Mouse (Mus musculus): ENCODE data around the gene Gm20696. TPM values are rescaled to one million over a fixed set of nuclear protein-coding genes. Genes with fewer than 3 reads are reported as not detected.
A peak's percentile ranks its signal among the peaks of the same experiment; 100 is the strongest.

Gm20696 gene
- polyA plus RNA-seq, 1 experiment from 2014 or later = 6.9 TPM

GRCm38 (mm10) chr6:99485217-99485883 is 181.2 kb downstream of the Gm20696 start:
- Histone ChIP-seq H3K27me3 (no peaks in the 10 kb centered on the region), H3K27ac (replicated peaks) (peak overlapping the region; percentile 72), H3K4me1 (peaks cover 28% of the 10 kb centered on the region), H3K9me3 (no peaks in the 10 kb centered on the region), H3K4me2 (replicated peaks) (peak overlapping the region; percentile 26), H3K9ac (replicated peaks) (no peak overlapping the region), H3K36me3 (no peaks in the 10 kb centered on the region; the same call in 1 of the 2 replicates), H3K4me3 (no peak overlapping the region)
- 52% methylated on average over 20 of the region's 20 CpGs for WGBS
- peak; percentile 82 for ATAC-seq (ENCODE audit: low FRiP score, low read depth)

- peak overlapping the region; percentile 72 for H3K27ac ChIP-seq (replicated peaks)
- 71% methylated on average over 8 of the region's 8 CpGs for WGBS
- no peaks in the 10 kb centered on the region for H3K27me3 ChIP-seq
- H3K36me3 ChIP-seq = no peaks in the 10 kb centered on the region; the same call in 1 of the 2 replicates
- H3K4me3 ChIP-seq = no peak overlapping the region
- no peaks in the 10 kb centered on the region for H3K9me3 ChIP-seq
- peaks cover 26% of the 10 kb centered on the region for H3K4me1 ChIP-seq
- ATAC-seq (ENCODE audit: low FRiP score, low read depth) = no peak; the same call in 1 of the 2 replicates
- H3K9ac ChIP-seq (replicated peaks) = no peak overlapping the region
- peak overlapping the region; percentile 26 for H3K4me2 ChIP-seq (replicated peaks)
Measured at GRCm38 (mm10) chr6:99484884-99485216, 181.7 kb downstream of the Gm20696 start.

GRCm38 (mm10) chr6:99484197-99484725 is 182.3 kb downstream of the Gm20696 start:
- ATAC-seq (ENCODE audit: low FRiP score, low read depth) = no peak
- whole genome bisulfite sequencing = 88% methylated on average over 7 of the region's 7 CpGs
- H3K4me2 ChIP-seq (replicated peaks) = no peak overlapping the region
- H3K27me3 ChIP-seq = no peaks in the 10 kb centered on the region
- no peaks in the 10 kb centered on the region for H3K9me3 ChIP-seq
- no peak overlapping the region for H3K9ac ChIP-seq (replicated peaks)
- H3K36me3 ChIP-seq = no peaks in the 10 kb centered on the region; the same call in 1 of the 2 replicates
- no peak overlapping the region for H3K27ac ChIP-seq (replicated peaks)
- H3K4me1 ChIP-seq = peaks cover 26% of the 10 kb centered on the region
- H3K4me3 ChIP-seq = no peak overlapping the region

GRCm38 (mm10) chr6:99483556-99483955 is 183.0 kb downstream of the Gm20696 start:
- H3K9ac ChIP-seq (replicated peaks) = no peak overlapping the region
- no peaks in the 10 kb centered on the region for H3K36me3 ChIP-seq
- H3K27ac ChIP-seq (replicated peaks) = no peak overlapping the region
- H3K4me3 ChIP-seq = no peak overlapping the region
- ATAC-seq (ENCODE audit: low FRiP score, low read depth) = no peak
- WGBS = 81% methylated on average over 10 of the region's 10 CpGs
- H3K4me2 ChIP-seq (replicated peaks) = no peak overlapping the region
- H3K9me3 ChIP-seq = no peaks in the 10 kb centered on the region
- peaks cover 26% of the 10 kb centered on the region for H3K4me1 ChIP-seq
- no peaks in the 10 kb centered on the region for H3K27me3 ChIP-seq

GRCm38 (mm10) chr6:99481568-99481967 is 185.0 kb downstream of the Gm20696 start:
- Histone ChIP-seq H3K4me1 (peaks cover 26% of the 10 kb centered on the region), H3K27ac (replicated peaks) (no peak overlapping the region), H3K9me3 (no peaks in the 10 kb centered on the region), H3K36me3 (no peaks in the 10 kb centered on the region), H3K27me3 (no peaks in the 10 kb centered on the region), H3K4me3 (no peak overlapping the region), H3K9ac (replicated peaks) (no peak overlapping the region), H3K4me2 (replicated peaks) (no peak overlapping the region)
- 75% methylated on average over 7 of the region's 7 CpGs for WGBS
- ATAC-seq (ENCODE audit: low FRiP score, low read depth) = no peak

DNA sequence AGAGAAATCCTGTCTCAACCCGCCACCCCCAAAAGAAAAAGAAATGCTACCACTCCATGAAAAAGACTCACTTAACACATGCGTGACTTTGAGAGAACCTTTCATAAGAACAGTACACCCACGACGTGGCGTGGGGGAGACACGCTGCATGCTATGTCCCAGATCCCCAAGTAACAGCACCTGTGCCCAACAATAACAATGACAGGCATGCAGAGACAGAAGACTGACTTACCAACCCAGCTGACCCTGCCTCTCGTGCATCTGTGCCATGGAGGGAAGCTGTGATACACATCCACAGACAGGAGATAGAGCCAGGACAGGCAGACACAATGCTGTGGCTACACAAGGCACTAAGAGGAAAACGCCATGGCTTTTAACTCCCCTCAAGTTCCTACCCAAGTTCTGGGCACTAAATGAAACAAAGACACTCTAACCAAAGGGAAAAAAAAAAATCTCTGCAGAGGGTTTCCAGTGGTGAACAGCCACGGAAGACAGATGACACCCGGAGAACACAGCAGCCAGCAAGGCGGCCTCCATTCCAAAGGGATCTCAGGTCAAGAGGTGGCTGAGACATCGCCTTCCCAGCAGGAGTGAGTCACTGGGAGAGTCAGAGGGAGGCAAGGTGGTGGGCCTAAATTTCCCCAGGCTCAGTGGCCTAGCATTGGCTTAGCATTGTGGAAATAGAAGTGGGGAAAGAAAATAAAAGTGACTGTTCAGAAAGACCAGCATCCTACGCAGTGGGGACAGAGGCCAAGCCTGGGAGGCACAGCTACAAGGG is 187.5 kb downstream of the Gm20696 start:
- H3K9me3 ChIP-seq = no peaks in the 10 kb centered on the region
- H3K4me1 ChIP-seq = peaks cover 3% of the 10 kb centered on the region; the same call in 1 of the 2 replicates
- no peak overlapping the region for H3K4me2 ChIP-seq (replicated peaks)
- H3K27ac ChIP-seq (replicated peaks) = no peak overlapping the region
- WGBS = 91% methylated on average over 13 of the region's 13 CpGs
- no peaks in the 10 kb centered on the region for H3K36me3 ChIP-seq
- H3K27me3 ChIP-seq = no peaks in the 10 kb centered on the region
- no peak for ATAC-seq (ENCODE audit: low FRiP score, low read depth)
- no peak overlapping the region for H3K4me3 ChIP-seq
- H3K9ac ChIP-seq (replicated peaks) = no peak overlapping the region

- Histone ChIP-seq H3K4me3 (no peak overlapping the region), H3K4me2 (replicated peaks) (no peak overlapping the region), H3K27me3 (no peaks in the 10 kb centered on the region), H3K27ac (replicated peaks) (no peak overlapping the region), H3K36me3 (no peaks in the 10 kb centered on the region), H3K4me1 (peaks cover 3% of the 10 kb centered on the region), H3K9ac (replicated peaks) (no peak overlapping the region), H3K9me3 (no peaks in the 10 kb centered on the region)
- 88% methylated on average over 9 of the region's 9 CpGs for WGBS
- ATAC-seq (ENCODE audit: low FRiP score, low read depth) = no peak
Measured at GRCm38 (mm10) chr6:99475040-99475439, 191.6 kb downstream of the Gm20696 start.

DNA sequence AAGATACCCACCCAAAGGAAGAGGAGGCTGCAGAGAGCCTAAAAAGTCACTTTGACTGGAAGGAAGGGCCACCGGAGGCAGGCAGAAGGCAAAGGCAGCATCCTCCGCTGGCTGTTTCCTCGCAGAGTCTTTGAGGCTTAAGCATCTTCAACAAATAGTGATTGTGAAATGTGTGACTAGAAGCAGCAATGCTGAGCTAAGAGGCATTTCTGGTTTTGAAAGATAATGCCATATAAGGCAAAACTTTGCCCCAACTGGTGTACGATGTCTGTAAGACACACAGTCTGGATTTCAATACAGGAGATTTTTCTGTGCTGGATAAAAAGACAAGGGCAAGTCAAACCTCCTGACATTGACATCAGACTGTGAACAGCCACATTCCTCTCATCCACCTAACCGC is 195.7 kb downstream of the Gm20696 start:
- H3K4me1 ChIP-seq = peaks cover 15% of the 10 kb centered on the region
- no peak overlapping the region for H3K4me3 ChIP-seq
- no peak for ATAC-seq (ENCODE audit: low FRiP score, low read depth)

DNA sequence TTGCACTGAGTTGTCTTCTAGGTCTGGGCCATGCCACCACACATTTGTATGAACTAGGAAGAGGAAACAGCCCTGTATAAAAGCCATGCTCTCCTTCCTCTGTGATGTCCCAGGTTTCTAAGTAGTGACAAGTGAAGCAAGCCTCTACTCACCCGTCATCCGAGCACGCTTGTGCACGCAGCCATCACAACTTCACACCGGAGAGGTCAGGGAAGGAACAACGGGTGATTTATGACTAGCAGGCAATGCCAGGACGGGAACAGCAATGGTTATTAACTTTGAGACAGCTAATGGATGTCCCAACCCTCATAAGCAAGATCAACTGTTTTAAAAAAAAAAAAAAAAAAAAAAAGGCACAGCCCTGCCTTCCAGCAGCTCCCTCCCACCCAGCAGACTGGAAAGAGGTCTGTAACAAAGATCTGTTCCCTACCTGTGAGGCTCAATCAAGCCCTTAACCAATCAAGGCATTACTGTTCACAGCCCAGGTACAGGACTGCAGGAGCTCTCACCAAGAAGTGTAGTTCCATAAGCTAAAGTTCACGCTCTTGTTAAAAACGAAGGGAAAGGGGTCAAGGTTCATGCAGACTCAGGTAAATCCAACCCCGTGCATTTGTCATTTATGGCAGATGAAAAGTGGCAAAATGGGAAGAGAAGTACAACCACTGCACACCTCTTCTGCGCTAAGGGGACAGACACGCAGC is 197.3 kb downstream of the Gm20696 start:
- Histone ChIP-seq H3K36me3 (no peaks in the 10 kb centered on the region), H3K9ac (replicated peaks) (no peak overlapping the region), H3K4me1 (peaks cover 21% of the 10 kb centered on the region), H3K4me2 (replicated peaks) (no peak overlapping the region), H3K4me3 (no peak overlapping the region), H3K27ac (replicated peaks) (no peak overlapping the region), H3K9me3 (no peaks in the 10 kb centered on the region), H3K27me3 (no peaks in the 10 kb centered on the region)
- no peak for ATAC-seq (ENCODE audit: low FRiP score, low read depth)
- WGBS = 90% methylated on average over 12 of the region's 12 CpGs

More for the DNA sequence above, 195.7 kb downstream of the Gm20696 start:
- Histone ChIP-seq H3K9ac (replicated peaks) (no peak overlapping the region), H3K27ac (replicated peaks) (0 out of 2 replicates have a peak overlapping the region, but pooled peaks have one; percentile 39), H3K9me3 (no peaks in the 10 kb centered on the region), H3K36me3 (no peaks in the 10 kb centered on the region), H3K4me2 (replicated peaks) (no peak overlapping the region), H3K27me3 (no peaks in the 10 kb centered on the region)
- 82% methylated on average over 5 of the region's 5 CpGs for WGBS

DNA sequence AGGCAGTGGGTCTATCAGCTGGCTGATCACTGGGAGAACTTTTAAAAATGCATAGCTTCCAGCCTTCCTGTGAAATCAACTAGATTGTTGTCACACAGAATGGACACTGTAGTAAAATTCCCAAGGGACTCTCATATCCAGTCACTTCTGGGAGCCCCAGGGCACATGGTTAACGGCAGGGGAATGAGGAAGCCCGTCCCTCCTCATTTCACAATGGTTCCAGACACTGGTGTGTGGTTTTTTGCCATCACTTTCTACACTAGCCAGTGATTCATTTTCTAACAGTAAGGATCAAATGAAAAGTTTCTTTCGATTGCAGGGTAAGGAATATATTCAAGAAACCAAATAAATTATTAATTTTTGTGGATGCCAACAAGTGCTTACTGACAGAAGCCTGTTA is 198.8 kb downstream of the Gm20696 start:
- Histone ChIP-seq H3K9ac (replicated peaks) (no peak overlapping the region), H3K27me3 (no peaks in the 10 kb centered on the region), H3K4me1 (peaks cover 27% of the 10 kb centered on the region), H3K4me3 (no peak overlapping the region), H3K4me2 (replicated peaks) (no peak overlapping the region), H3K27ac (replicated peaks) (no peak overlapping the region), H3K36me3 (no peaks in the 10 kb centered on the region), H3K9me3 (no peaks in the 10 kb centered on the region)
- ATAC-seq (ENCODE audit: low FRiP score, low read depth) = no peak
- 61% methylated on average over 3 of the region's 3 CpGs for WGBS

- Histone ChIP-seq H3K9me3 (no peaks in the 10 kb centered on the region), H3K4me3 (no peak overlapping the region), H3K9ac (replicated peaks) (no peak overlapping the region), H3K4me1 (peaks cover 27% of the 10 kb centered on the region), H3K4me2 (replicated peaks) (no peak overlapping the region), H3K27ac (replicated peaks) (no peak overlapping the region), H3K36me3 (no peaks in the 10 kb centered on the region), H3K27me3 (no peaks in the 10 kb centered on the region)
- 25% methylated on average over 8 of the region's 8 CpGs for WGBS
- ATAC-seq (ENCODE audit: low FRiP score, low read depth) = no peak
Measured at GRCm38 (mm10) chr6:99467109-99467508, 199.5 kb downstream of the Gm20696 start.

DNA sequence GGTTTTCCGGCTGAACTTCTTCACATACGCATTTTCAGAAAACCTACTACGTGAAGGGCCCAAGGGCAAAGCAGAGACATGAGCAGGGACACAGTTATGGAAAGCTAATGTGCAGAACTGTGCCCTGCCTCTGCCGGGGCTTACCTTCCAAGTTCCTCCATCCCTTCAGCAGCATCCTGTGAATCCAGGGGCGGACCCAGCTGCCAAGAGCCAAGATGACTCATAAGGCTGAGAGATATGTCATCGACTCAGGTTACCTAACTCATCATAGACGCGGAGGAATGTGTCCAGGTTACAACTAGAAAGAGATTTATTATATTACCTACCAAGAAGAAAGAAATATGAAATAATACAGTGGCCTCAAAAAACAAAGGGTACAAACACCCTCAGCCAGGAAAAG is 200.2 kb downstream of the Gm20696 start:
- no peak for ATAC-seq (ENCODE audit: low FRiP score, low read depth)

More for the DNA sequence above, 200.2 kb downstream of the Gm20696 start:
- Histone ChIP-seq H3K9me3 (no peaks in the 10 kb centered on the region), H3K9ac (replicated peaks) (no peak overlapping the region), H3K27me3 (no peaks in the 10 kb centered on the region), H3K4me1 (peaks cover 27% of the 10 kb centered on the region), H3K27ac (replicated peaks) (no peak overlapping the region), H3K4me3 (no peak overlapping the region), H3K4me2 (replicated peaks) (no peak overlapping the region), H3K36me3 (no peaks in the 10 kb centered on the region)
- 88% methylated on average over 8 of the region's 8 CpGs for WGBS

All from midbrain, embryonic 12.5 days (tissue).